Mouse (Mus musculus) heart, postnatal 36 days (tissue): ENCODE results near the gene Vamp4. TPM values are rescaled to one million over a fixed set of nuclear protein-coding genes. Genes with fewer than 3 reads are reported as not detected.

Experiments used
- DNase-seq, 2 experiments: peaks; one replicate each; pipeline ENCODE4 v3.0.0; 2021 to 2022
- intact Hi-C: fragments of 180-260 bp; cut with DNase I; formaldehyde crosslinking; loops from one replicate; pipeline ENCODE4 v1.15.1; 2025
- total RNA-seq, 2 experiments: library from RNA; stranded (reverse); gene quantifications; 2 replicates each; pipeline ENCODE4 v1.2.3; 2021

Vamp4 gene
- total RNA-seq, 2 experiments from 2014 or later, result 22.8 to 23.7 TPM

DNA sequence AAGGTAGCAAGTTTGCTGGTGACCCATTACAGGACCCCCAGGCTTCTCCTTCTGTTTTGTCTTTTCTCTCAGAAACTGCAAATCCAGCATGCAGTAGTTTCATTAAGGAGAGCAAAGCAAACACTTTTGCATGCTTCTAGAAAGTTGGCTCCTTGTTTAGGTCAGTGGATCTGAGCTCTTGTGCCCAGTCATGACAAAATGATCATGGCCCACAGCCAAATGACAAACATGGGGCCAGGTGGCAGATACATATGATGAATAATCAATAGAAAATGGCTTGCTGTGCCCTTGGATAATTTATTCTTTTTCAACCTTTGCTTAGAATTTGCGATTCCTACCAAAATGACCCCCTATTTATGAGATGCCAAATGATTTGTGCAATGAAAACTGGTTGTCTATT, 69.5 kb downstream of the Vamp4 start:
- intact Hi-C loops, result no loop called here

DNA sequence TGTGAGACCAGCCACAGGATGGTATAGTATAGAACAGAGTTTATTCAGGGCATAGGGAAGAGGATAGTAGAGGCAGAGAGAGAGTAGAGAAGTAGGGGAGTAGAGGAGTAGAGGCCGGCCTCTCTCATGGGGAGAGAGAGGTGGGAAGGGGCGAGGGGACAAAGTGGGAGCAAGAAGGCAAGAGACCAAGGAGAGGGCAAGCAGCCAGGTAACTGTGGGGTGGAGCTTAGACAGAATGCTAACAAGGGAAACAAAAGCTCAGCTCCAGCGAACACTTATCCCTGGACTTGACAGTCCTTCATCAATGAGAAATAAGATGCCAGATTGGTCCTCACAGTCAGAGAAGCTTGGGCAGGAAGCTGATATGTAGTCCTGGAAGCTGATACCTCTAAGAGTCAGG, 72.3 kb downstream of the Vamp4 start:
- intact Hi-C loops, result no loop called here
- DNase-seq, result no peak

More for the DNA sequence above, 69.5 kb downstream of the Vamp4 start:
- no peak for DNase-seq

DNA sequence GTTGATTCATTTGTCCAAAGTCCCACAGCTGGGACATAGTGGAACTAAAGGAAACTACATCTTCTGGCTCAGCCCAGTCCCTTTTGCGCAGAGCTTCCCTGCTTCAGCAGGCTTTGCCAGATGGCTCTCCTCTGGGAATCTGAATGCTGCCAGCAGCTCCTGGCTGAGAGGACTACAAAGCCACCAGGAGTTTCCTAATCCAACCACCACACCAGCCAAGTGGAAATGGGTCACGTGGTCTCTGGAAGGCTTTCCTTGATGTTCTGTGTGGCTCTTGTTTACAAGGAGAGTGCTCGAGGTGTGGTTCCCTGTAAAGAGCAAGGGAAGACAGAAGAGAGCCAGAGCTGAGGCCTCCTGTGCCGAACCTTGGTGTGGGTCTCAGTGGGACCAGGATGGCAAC, 73.4 kb downstream of the Vamp4 start:
- DNase-seq, result peak; percentile 85 to 88
- intact Hi-C loops, result no loop called here

DNA sequence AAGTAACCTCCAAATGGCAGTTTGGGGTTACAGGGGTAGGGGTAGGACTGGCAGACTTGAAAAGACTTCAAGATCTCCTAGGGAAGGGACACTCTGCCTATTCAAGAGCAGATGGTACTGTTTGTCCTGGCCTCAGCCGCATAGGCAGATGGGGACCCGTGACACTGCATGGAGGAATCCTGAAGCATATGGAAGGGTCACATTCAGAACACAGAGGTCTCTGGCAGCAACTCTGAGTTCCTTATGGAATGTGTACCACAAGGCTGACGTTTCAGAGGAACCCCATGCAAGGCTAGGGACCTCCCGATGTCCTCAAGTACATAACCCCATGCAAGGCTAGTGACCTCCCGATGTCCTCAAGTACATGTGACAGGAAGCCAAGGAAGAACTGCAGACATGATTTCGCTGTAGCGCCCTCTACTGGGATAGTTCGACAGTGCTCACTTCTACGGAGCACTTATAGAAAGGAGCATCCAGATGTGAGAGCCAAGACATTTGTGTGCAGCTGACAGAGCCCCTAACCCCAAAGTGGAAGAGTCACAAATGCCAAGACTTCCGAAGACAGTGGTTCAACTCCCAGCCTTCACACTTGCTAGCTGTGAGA, 75.9 kb downstream of the Vamp4 start:
- DNase-seq, result no peak
- intact Hi-C loops, result no loop called here

DNA sequence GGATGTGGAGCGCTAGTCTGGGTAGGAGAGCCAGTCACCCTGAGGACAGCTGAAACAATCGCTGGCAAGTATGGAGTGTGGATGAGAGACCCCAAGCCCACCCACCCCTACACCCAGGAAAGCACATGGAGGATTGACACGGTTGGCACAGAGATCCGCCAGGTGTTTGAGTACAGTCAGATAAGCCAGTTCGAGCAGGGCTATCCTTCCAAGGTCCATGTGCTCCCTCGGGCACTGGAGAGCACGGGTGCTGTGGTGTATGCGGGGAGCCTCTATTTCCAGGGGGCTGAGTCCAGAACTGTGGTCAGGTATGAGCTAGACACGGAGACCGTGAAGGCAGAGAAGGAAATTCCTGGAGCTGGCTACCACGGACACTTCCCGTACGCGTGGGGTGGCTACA, 78.1 kb downstream of the Vamp4 start:
- intact Hi-C loops, result no loop called here
- DNase-seq, result no peak

Other genes starting within 250 kb of the Vamp4 start
- 1 to 10 TPM; 5.2 to 10.0 TPM for gene Dnm3, start 92.5 kb upstream of the Vamp4 start, total RNA-seq
- gene Mettl13, start 22.0 kb upstream of the Vamp4 start, total RNA-seq, result 1 to 10 TPM; 5.1 to 7.5 TPM
- gene Myoc, start 68.6 kb downstream of the Vamp4 start, total RNA-seq, result 1 to 10 TPM; 2.1 to 2.5 TPM
- gene Myocos, start 87.7 kb downstream of the Vamp4 start, total RNA-seq, result not detected
- 10 to 100 TPM; 70.8 to 77.9 TPM for gene Prrc2c, start 170.0 kb downstream of the Vamp4 start, total RNA-seq
- gene Fmo4, start 243.5 kb downstream of the Vamp4 start, total RNA-seq, result under 1 TPM in 1 of 2 experiments, not detected in 1; 0.14 TPM